Mouse (Mus musculus) forebrain, embryonic 14.5 days (tissue): ENCODE data around the gene Adgra3. TPM values are rescaled to one million over a fixed set of nuclear protein-coding genes. Genes with fewer than 3 reads are reported as not detected.

Experiments
- ATAC-seq: fragments of 200-750 bp; cut with Nextera tagmentation; 2 replicates; pipeline ENCODE4 v1.8.0; 2017; ENCODE audit warnings: mild to moderate bottlenecking, moderate library complexity
- DNase-seq: peaks from one replicate; pipeline ENCODE4 v3.0.0-alpha.2; 2015; ENCODE audit warnings: low spot score
- H3K27ac ChIP-seq: fragments of 300-500 bp; sonication (generic); 2 replicates; pipeline ENCODE4 v1.5.1; 2014; ENCODE audit warnings: low read depth, mild to moderate bottlenecking, control low read depth, low read length, moderate library complexity
- H3K27me3 ChIP-seq: fragments of 300-500 bp; sonication (generic); replicated peaks from 2 replicates; pipeline ENCODE4 v1.6.1; 2014; ENCODE audit warnings: low read length, control low read depth, mixed read lengths; ENCODE audit not compliant: control insufficient read depth, insufficient read depth
- H3K36me3 ChIP-seq: fragments of 300-500 bp; sonication (generic); 2 replicates; pipeline ENCODE4 v1.6.1; 2014; ENCODE audit warnings: low read length, control low read depth; ENCODE audit not compliant: control insufficient read depth, insufficient read depth
- H3K4me1 ChIP-seq: fragments of 300-500 bp; sonication (generic); 2 replicates; pipeline ENCODE4 v1.6.1; 2014; ENCODE audit warnings: antibody characterized with exemption, low read length, control low read depth; ENCODE audit not compliant: control insufficient read depth, insufficient read depth
- H3K4me2 ChIP-seq: fragments of 300-500 bp; sonication (generic); 2 replicates; pipeline ENCODE4 v1.6.1; 2014; ENCODE audit warnings: mild to moderate bottlenecking, control low read depth, low read length
- H3K4me3 ChIP-seq: fragments of 300-500 bp; sonication (generic); 2 replicates; pipeline ENCODE4 v1.5.1; 2014; ENCODE audit warnings: low read depth, low read length, control low read depth
- H3K9ac ChIP-seq: fragments of 300-500 bp; sonication (generic); 2 replicates; pipeline ENCODE4 v1.6.1; 2014; ENCODE audit warnings: mild to moderate bottlenecking, low read length, control low read depth, moderate library complexity
- H3K9me3 ChIP-seq: fragments of 300-500 bp; sonication (generic); replicated peaks from 2 replicates; pipeline ENCODE4 v1.6.1; 2016; ENCODE audit warnings: low read length, control low read depth, mixed read lengths; ENCODE audit not compliant: control insufficient read depth
- WGBS: fragments of 180-500 bp; shearing (Covaris S2); extraction: QIAGEN DNeasy Blood & Tissue Kit; methylation state at CpG from one replicate; pipeline ENCODE4 v1.1.7; 2014; 5-methylcytosine and 5-hydroxymethylcytosine counted together
- polyA plus RNA-seq: library from polyadenylated mRNA; unstranded; fragments of >200 nt; fragmentation: Nextera tagmentation; extraction: Ambion mirVana; gene quantifications from 2 replicates; pipeline ENCODE4 v1.2.1, GENCODE M21; 2014

The Adgra3 gene
- polyA plus RNA-seq, 1 experiment from 2014 or later = 20.8 TPM

- no peaks in the 10 kb centered on the region for H3K27me3 ChIP-seq
- DNase-seq = no peak
Observed at GRCm38 (mm10) chr5:50026148-50026547, 32.7 kb downstream of the Adgra3 start.

GRCm38 (mm10) chr5:50024097-50024496 is 34.7 kb downstream of the Adgra3 start:
- no peak overlapping the region for H3K27ac ChIP-seq

More at GRCm38 (mm10) chr5:50026148-50026547, 32.7 kb downstream of the Adgra3 start:
- H3K9me3 ChIP-seq = no peaks in the 10 kb centered on the region
- H3K4me1 ChIP-seq = peaks cover 13% of the 10 kb centered on the region
- no peak overlapping the region for H3K27ac ChIP-seq
- H3K4me2 ChIP-seq = no peak overlapping the region
- H3K36me3 ChIP-seq = peaks cover 17% of the 10 kb centered on the region; the same call in 1 of the 2 replicates
- no peak for ATAC-seq
- WGBS = 80% methylated on average over 3 of the region's 3 CpGs
- no peak overlapping the region for H3K4me3 ChIP-seq
- no peak overlapping the region for H3K9ac ChIP-seq

GRCm38 (mm10) chr5:50015987-50016587 is 42.7 kb downstream of the Adgra3 start:
- H3K9ac ChIP-seq = no peak overlapping the region
- H3K4me3 ChIP-seq = no peak overlapping the region
- ATAC-seq (no peak), DNase-seq (no peak)
- no peaks in the 10 kb centered on the region for H3K9me3 ChIP-seq
- no peak overlapping the region for H3K4me2 ChIP-seq
- WGBS = 75% methylated on average over 5 of the region's 5 CpGs
- no peak overlapping the region for H3K27ac ChIP-seq
- H3K27me3 ChIP-seq = no peaks in the 10 kb centered on the region
- peaks cover 3% of the 10 kb centered on the region; the same call in 1 of the 2 replicates for H3K4me1 ChIP-seq
- no peaks in the 10 kb centered on the region for H3K36me3 ChIP-seq

More at GRCm38 (mm10) chr5:50024097-50024496, 34.7 kb downstream of the Adgra3 start:
- no peaks in the 10 kb centered on the region for H3K9me3 ChIP-seq
- H3K36me3 ChIP-seq = peaks cover 17% of the 10 kb centered on the region; the same call in 1 of the 2 replicates
- H3K4me2 ChIP-seq = no peak overlapping the region
- H3K4me1 ChIP-seq = peaks cover 13% of the 10 kb centered on the region
- no peak overlapping the region for H3K4me3 ChIP-seq
- no peak overlapping the region for H3K9ac ChIP-seq
- H3K27me3 ChIP-seq = no peaks in the 10 kb centered on the region
- ATAC-seq (no peak), DNase-seq (no peak)
- 80% methylated on average over 6 of the region's 6 CpGs for WGBS

- Histone ChIP-seq H3K9ac (no peak overlapping the region), H3K27ac (no peak overlapping the region), H3K36me3 (no peaks in the 10 kb centered on the region; the same call in 1 of the 2 replicates), H3K27me3 (no peaks in the 10 kb centered on the region), H3K4me2 (no peak overlapping the region), H3K4me1 (peaks cover 3% of the 10 kb centered on the region; the same call in 1 of the 2 replicates), H3K9me3 (no peaks in the 10 kb centered on the region), H3K4me3 (no peak overlapping the region)
- WGBS = 4% methylated on average over 5 of the region's 5 CpGs
- peak; percentile 47; the same call in 1 of the 2 replicates for ATAC-seq
- peak; percentile 41 for DNase-seq
Observed at GRCm38 (mm10) chr5:50015147-50015697, 43.6 kb downstream of the Adgra3 start.

GRCm38 (mm10) chr5:50014658-50015057 is 44.1 kb downstream of the Adgra3 start:
- no peak overlapping the region for H3K27ac ChIP-seq
- no peaks in the 10 kb centered on the region; the same call in 1 of the 2 replicates for H3K36me3 ChIP-seq
- no peak overlapping the region for H3K4me3 ChIP-seq

GRCm38 (mm10) chr5:50013965-50014364 is 44.8 kb downstream of the Adgra3 start:
- H3K9ac ChIP-seq = no peak overlapping the region
- H3K4me3 ChIP-seq = no peak overlapping the region
- no peak overlapping the region for H3K4me2 ChIP-seq
- DNase-seq (no peak), ATAC-seq (no peak)
- H3K36me3 ChIP-seq = peaks cover 5% of the 10 kb centered on the region; the same call in 1 of the 2 replicates
- no peaks in the 10 kb centered on the region for H3K27me3 ChIP-seq
- no peak overlapping the region for H3K27ac ChIP-seq
- WGBS = 72% methylated on average over 4 of the region's 4 CpGs
- H3K9me3 ChIP-seq = no peaks in the 10 kb centered on the region
- peaks cover 3% of the 10 kb centered on the region; the same call in 1 of the 2 replicates for H3K4me1 ChIP-seq

More at GRCm38 (mm10) chr5:50014658-50015057, 44.1 kb downstream of the Adgra3 start:
- 42% methylated on average over 7 of the region's 7 CpGs for WGBS
- no peak overlapping the region for H3K4me2 ChIP-seq
- H3K4me1 ChIP-seq = peaks cover 3% of the 10 kb centered on the region; the same call in 1 of the 2 replicates
- H3K27me3 ChIP-seq = no peaks in the 10 kb centered on the region
- H3K9ac ChIP-seq = no peak overlapping the region
- no peak for ATAC-seq
- DNase-seq = no peak
- H3K9me3 ChIP-seq = no peaks in the 10 kb centered on the region

GRCm38 (mm10) chr5:50008841-50009240 is 50.0 kb downstream of the Adgra3 start:
- WGBS = 57% methylated on average over 4 of the region's 4 CpGs
- ATAC-seq (no peak), DNase-seq (no peak)

GRCm38 (mm10) chr5:50006915-50007658 is 51.7 kb downstream of the Adgra3 start:
- no peaks in the 10 kb centered on the region for H3K4me1 ChIP-seq
- H3K4me2 ChIP-seq = no peak overlapping the region
- H3K27me3 ChIP-seq = no peaks in the 10 kb centered on the region
- H3K9me3 ChIP-seq = no peaks in the 10 kb centered on the region
- DNase-seq (no peak), ATAC-seq (no peak)
- H3K27ac ChIP-seq = no peak overlapping the region
- peaks cover 24% of the 10 kb centered on the region for H3K36me3 ChIP-seq
- no peak overlapping the region for H3K9ac ChIP-seq
- WGBS = 78% methylated on average over 9 of the region's 9 CpGs
- no peak overlapping the region for H3K4me3 ChIP-seq

More at GRCm38 (mm10) chr5:50008841-50009240, 50.0 kb downstream of the Adgra3 start:
- Histone ChIP-seq H3K27ac (no peak overlapping the region), H3K4me3 (no peak overlapping the region), H3K9ac (no peak overlapping the region), H3K9me3 (no peaks in the 10 kb centered on the region), H3K4me1 (no peaks in the 10 kb centered on the region), H3K4me2 (no peak overlapping the region), H3K27me3 (no peaks in the 10 kb centered on the region), H3K36me3 (peaks cover 24% of the 10 kb centered on the region)
